Mouse (Mus musculus): ENCODE data around the gene Susd1. TPM values are rescaled to one million over a fixed set of nuclear protein-coding genes. Genes with fewer than 3 reads are reported as not detected.

Susd1 gene
- polyA plus RNA-seq, 1 experiment from 2014 or later: 0.70 TPM

GRCm38 (mm10) chr4:59381007-59381743 lies 57.3 kb downstream of the Susd1 start:
- no peak overlapping the region for H3K4me2 ChIP-seq (ENCODE audit: low read length)
- DNase-seq (ENCODE audit: low spot score) (peak; percentile 82), ATAC-seq (peak; percentile 62)
- H3K9ac ChIP-seq (ENCODE audit: low read length): no peak overlapping the region
- H3K27ac ChIP-seq (ENCODE audit: low read depth, low read length): no peak overlapping the region
- 73% methylated on average over 13 of the region's 13 CpGs for WGBS
- H3K9me3 ChIP-seq (replicated peaks; ENCODE audit: control insufficient read depth, low read length): no peaks in the 10 kb centered on the region
- H3K4me3 ChIP-seq (ENCODE audit: low read depth, low read length): no peak overlapping the region
- no peaks in the 10 kb centered on the region for H3K36me3 ChIP-seq (ENCODE audit: control insufficient read depth, insufficient read depth, low read length)
- H3K27me3 ChIP-seq (replicated peaks; ENCODE audit: control insufficient read depth, insufficient read depth, low read length): no peaks in the 10 kb centered on the region
- H3K4me1 ChIP-seq (ENCODE audit: control insufficient read depth, insufficient read depth, low read length): no peaks in the 10 kb centered on the region; the same call in none of the 2 replicates

- DNase-seq (ENCODE audit: low spot score) (peak; percentile 66), ATAC-seq (peak; percentile 52; the same call in 1 of the 2 replicates)
- Histone ChIP-seq H3K36me3 (ENCODE audit: control insufficient read depth, insufficient read depth, low read length) (no peaks in the 10 kb centered on the region), H3K27ac (ENCODE audit: low read depth, low read length) (no peak overlapping the region), H3K4me1 (ENCODE audit: control insufficient read depth, insufficient read depth, low read length) (no peaks in the 10 kb centered on the region; the same call in none of the 2 replicates), H3K9me3 (replicated peaks; ENCODE audit: control insufficient read depth, low read length) (no peaks in the 10 kb centered on the region), H3K27me3 (replicated peaks; ENCODE audit: control insufficient read depth, insufficient read depth, low read length) (no peaks in the 10 kb centered on the region), H3K9ac (ENCODE audit: low read length) (no peak overlapping the region), H3K4me3 (ENCODE audit: low read depth, low read length) (no peak overlapping the region), H3K4me2 (ENCODE audit: low read length) (no peak overlapping the region)
- 72% methylated on average over 4 of the region's 4 CpGs for WGBS
Observed at GRCm38 (mm10) chr4:59380478-59380877, 58.0 kb downstream of the Susd1 start.

- H3K27ac ChIP-seq (ENCODE audit: low read depth, low read length): no peak overlapping the region
- H3K4me1 ChIP-seq (ENCODE audit: control insufficient read depth, insufficient read depth, low read length): no peaks in the 10 kb centered on the region; the same call in none of the 2 replicates
- H3K9ac ChIP-seq (ENCODE audit: low read length): no peak overlapping the region
- 72% methylated on average over 5 of the region's 5 CpGs for WGBS
- no peaks in the 10 kb centered on the region for H3K27me3 ChIP-seq (replicated peaks; ENCODE audit: control insufficient read depth, insufficient read depth, low read length)
- ATAC-seq (no peak), DNase-seq (ENCODE audit: low spot score) (no peak)
- no peak overlapping the region for H3K4me3 ChIP-seq (ENCODE audit: low read depth, low read length)
- H3K36me3 ChIP-seq (ENCODE audit: control insufficient read depth, insufficient read depth, low read length): no peaks in the 10 kb centered on the region
- H3K4me2 ChIP-seq (ENCODE audit: low read length): no peak overlapping the region
- H3K9me3 ChIP-seq (replicated peaks; ENCODE audit: control insufficient read depth, low read length): no peaks in the 10 kb centered on the region
Observed at GRCm38 (mm10) chr4:59379876-59380275, 58.6 kb downstream of the Susd1 start.

- no peak for ATAC-seq
- 90% methylated on average over 4 of the region's 4 CpGs for WGBS
- Histone ChIP-seq H3K9me3 (replicated peaks; ENCODE audit: control insufficient read depth, low read length) (no peaks in the 10 kb centered on the region), H3K4me2 (ENCODE audit: low read length) (no peak overlapping the region), H3K9ac (ENCODE audit: low read length) (no peak overlapping the region), H3K36me3 (ENCODE audit: control insufficient read depth, insufficient read depth, low read length) (no peaks in the 10 kb centered on the region), H3K4me3 (ENCODE audit: low read depth, low read length) (no peak overlapping the region), H3K4me1 (ENCODE audit: control insufficient read depth, insufficient read depth, low read length) (no peaks in the 10 kb centered on the region; the same call in 1 of the 2 replicates), H3K27me3 (replicated peaks; ENCODE audit: control insufficient read depth, insufficient read depth, low read length) (no peaks in the 10 kb centered on the region), H3K27ac (ENCODE audit: low read depth, low read length) (no peak overlapping the region)
- DNase-seq (ENCODE audit: low spot score): no peak
Observed at GRCm38 (mm10) chr4:59378631-59379030, 59.8 kb downstream of the Susd1 start.

GRCm38 (mm10) chr4:59374271-59374938 lies 64.0 kb downstream of the Susd1 start:
- no peaks in the 10 kb centered on the region for H3K27me3 ChIP-seq (replicated peaks; ENCODE audit: control insufficient read depth, insufficient read depth, low read length)
- no peak overlapping the region for H3K4me3 ChIP-seq (ENCODE audit: low read depth, low read length)
- 46% methylated on average over 10 of the region's 10 CpGs for WGBS
- H3K36me3 ChIP-seq (ENCODE audit: control insufficient read depth, insufficient read depth, low read length): no peaks in the 10 kb centered on the region
- no peaks in the 10 kb centered on the region for H3K4me1 ChIP-seq (ENCODE audit: control insufficient read depth, insufficient read depth, low read length)
- H3K27ac ChIP-seq (ENCODE audit: low read depth, low read length): no peak overlapping the region
- no peaks in the 10 kb centered on the region for H3K9me3 ChIP-seq (replicated peaks; ENCODE audit: control insufficient read depth, low read length)
- no peak overlapping the region for H3K4me2 ChIP-seq (ENCODE audit: low read length)
- DNase-seq (ENCODE audit: low spot score): no peak
- H3K9ac ChIP-seq (ENCODE audit: low read length): no peak overlapping the region
- no peak for ATAC-seq

GRCm38 (mm10) chr4:59372546-59373157 lies 65.8 kb downstream of the Susd1 start:
- Histone ChIP-seq H3K27ac (ENCODE audit: low read depth, low read length) (no peak overlapping the region), H3K9me3 (replicated peaks; ENCODE audit: control insufficient read depth, low read length) (no peaks in the 10 kb centered on the region), H3K4me3 (ENCODE audit: low read depth, low read length) (no peak overlapping the region), H3K9ac (ENCODE audit: low read length) (no peak overlapping the region), H3K27me3 (replicated peaks; ENCODE audit: control insufficient read depth, insufficient read depth, low read length) (no peaks in the 10 kb centered on the region), H3K36me3 (ENCODE audit: control insufficient read depth, insufficient read depth, low read length) (no peaks in the 10 kb centered on the region), H3K4me1 (ENCODE audit: control insufficient read depth, insufficient read depth, low read length) (no peaks in the 10 kb centered on the region), H3K4me2 (ENCODE audit: low read length) (no peak overlapping the region)
- 57% methylated on average over 5 of the region's 5 CpGs for WGBS
- ATAC-seq (no peak), DNase-seq (ENCODE audit: low spot score) (peak; percentile 40)

- no peak overlapping the region for H3K27ac ChIP-seq (ENCODE audit: low read depth, low read length)
- H3K27me3 ChIP-seq (replicated peaks; ENCODE audit: control insufficient read depth, insufficient read depth, low read length): no peaks in the 10 kb centered on the region
- ATAC-seq: no peak
- H3K9ac ChIP-seq (ENCODE audit: low read length): no peak overlapping the region
- no peaks in the 10 kb centered on the region for H3K4me1 ChIP-seq (ENCODE audit: control insufficient read depth, insufficient read depth, low read length)
- no peak overlapping the region for H3K4me3 ChIP-seq (ENCODE audit: low read depth, low read length)
- H3K36me3 ChIP-seq (ENCODE audit: control insufficient read depth, insufficient read depth, low read length): no peaks in the 10 kb centered on the region
- no peaks in the 10 kb centered on the region for H3K9me3 ChIP-seq (replicated peaks; ENCODE audit: control insufficient read depth, low read length)
- 93% methylated on average over 5 of the region's 5 CpGs for WGBS
- DNase-seq (ENCODE audit: low spot score): no peak
- H3K4me2 ChIP-seq (ENCODE audit: low read length): no peak overlapping the region
Observed at GRCm38 (mm10) chr4:59371910-59372309, 66.5 kb downstream of the Susd1 start.

- no peak for DNase-seq (ENCODE audit: low spot score)
- Histone ChIP-seq H3K36me3 (ENCODE audit: control insufficient read depth, insufficient read depth, low read length) (no peaks in the 10 kb centered on the region), H3K27ac (ENCODE audit: low read depth, low read length) (no peak overlapping the region), H3K4me2 (ENCODE audit: low read length) (no peak overlapping the region), H3K9ac (ENCODE audit: low read length) (no peak overlapping the region), H3K27me3 (replicated peaks; ENCODE audit: control insufficient read depth, insufficient read depth, low read length) (no peaks in the 10 kb centered on the region), H3K9me3 (replicated peaks; ENCODE audit: control insufficient read depth, low read length) (no peaks in the 10 kb centered on the region), H3K4me1 (ENCODE audit: control insufficient read depth, insufficient read depth, low read length) (no peaks in the 10 kb centered on the region), H3K4me3 (ENCODE audit: low read depth, low read length) (no peak overlapping the region)
- 93% methylated on average over 2 of the region's 2 CpGs for WGBS
- ATAC-seq: no peak
Observed at GRCm38 (mm10) chr4:59369941-59370340, 68.5 kb downstream of the Susd1 start.

- no peak overlapping the region for H3K27ac ChIP-seq (ENCODE audit: low read depth, low read length)
- 93% methylated on average over 9 of the region's 9 CpGs for WGBS
- ATAC-seq: no peak
- H3K4me2 ChIP-seq (ENCODE audit: low read length): no peak overlapping the region
- DNase-seq (ENCODE audit: low spot score): no peak
- no peaks in the 10 kb centered on the region for H3K27me3 ChIP-seq (replicated peaks; ENCODE audit: control insufficient read depth, insufficient read depth, low read length)
- 0 out of 2 replicates have a peak, but pooled peaks cover 5% of the 10 kb centered on the region for H3K4me1 ChIP-seq (ENCODE audit: control insufficient read depth, insufficient read depth, low read length)
- H3K36me3 ChIP-seq (ENCODE audit: control insufficient read depth, insufficient read depth, low read length): no peaks in the 10 kb centered on the region
- no peak overlapping the region for H3K4me3 ChIP-seq (ENCODE audit: low read depth, low read length)
- H3K9me3 ChIP-seq (replicated peaks; ENCODE audit: control insufficient read depth, low read length): no peaks in the 10 kb centered on the region
- no peak overlapping the region for H3K9ac ChIP-seq (ENCODE audit: low read length)
Observed at GRCm38 (mm10) chr4:59368118-59368517, 70.3 kb downstream of the Susd1 start.

Measured in forebrain, embryonic 14.5 days (tissue).